Mouse (Mus musculus): ENCODE results near the gene Gapt. TPM values are rescaled to one million over a fixed set of nuclear protein-coding genes. Genes with fewer than 3 reads are reported as not detected.
A peak's percentile ranks its signal among the peaks of the same experiment; 100 is the strongest.
"Not testable (repeated sequence)": the region's sequence is repeated elsewhere in the genome, so short reads cannot be mapped to it uniquely, and the experiment has no call there.

Gene Gapt
- 1.7 and 2.1 TPM in 2 replicates for polyA plus RNA-seq (2015; fragmentation: Nextera tagmentation; extraction: Ambion mirVana)

- Histone ChIP-seq H3K9ac (no peak within 1 kb of the TSS), H3K4me2 (no peak within 1 kb of the TSS), H3K9me3 (replicated peaks) (no peaks in the 10 kb centered on the region), H3K4me1 (replicated peaks) (no peaks in the 10 kb centered on the region), H3K27ac (no peak within 1 kb of the TSS), H3K4me3 (replicated peaks) (no peak within 1 kb of the TSS), H3K36me3 (no peaks in the 10 kb centered on the region), H3K27me3 (no peaks in the 10 kb centered on the region)
- 14% methylated on average over 2 of the region's 2 CpGs for WGBS (ENCODE audit: insufficient replicate concordance)
- no peak for DNase-seq
- ATAC-seq (ENCODE audit: low read depth) = no peak
Measured at GRCm38 (mm10) chr13:110356941-110357340, at the start of gene Gapt. Gene Gapt (minus strand): TSS chr13:110357199.

GRCm38 (mm10) chr13:110406152-110406551, 49.2 kb upstream of the Gapt start:
- Histone ChIP-seq H3K9ac (no peak overlapping the region), H3K27me3 (no peaks in the 10 kb centered on the region), H3K36me3 (no peaks in the 10 kb centered on the region), H3K27ac (no peak overlapping the region), H3K4me2 (no peak overlapping the region), H3K4me3 (replicated peaks) (no peak overlapping the region), H3K9me3 (replicated peaks) (no peaks in the 10 kb centered on the region), H3K4me1 (replicated peaks) (no peaks in the 10 kb centered on the region)
- DNase-seq = no peak
- 68% methylated on average over 5 of the region's 5 CpGs for whole genome bisulfite sequencing (ENCODE audit: insufficient replicate concordance)
- ATAC-seq (ENCODE audit: low read depth) = no peak

GRCm38 (mm10) chr13:110404686-110405085, 47.7 kb upstream of the Gapt start:
- not testable (repeated sequence) for H3K27me3 ChIP-seq; H3K9ac ChIP-seq; H3K27ac ChIP-seq; H3K4me1 ChIP-seq (replicated peaks); H3K9me3 ChIP-seq (replicated peaks); H3K4me2 ChIP-seq; DNase-seq; H3K4me3 ChIP-seq (replicated peaks); ATAC-seq (ENCODE audit: low read depth); H3K36me3 ChIP-seq
- WGBS (ENCODE audit: insufficient replicate concordance) = 68% methylated on average over 5 of the region's 5 CpGs

- Histone ChIP-seq H3K4me1 (replicated peaks) (no peaks in the 10 kb centered on the region), H3K9ac (no peak overlapping the region), H3K9me3 (replicated peaks) (no peaks in the 10 kb centered on the region), H3K27ac (no peak overlapping the region), H3K36me3 (no peaks in the 10 kb centered on the region; the same call in 1 of the 2 replicates), H3K27me3 (no peaks in the 10 kb centered on the region), H3K4me3 (replicated peaks) (no peak overlapping the region), H3K4me2 (no peak overlapping the region)
- ATAC-seq (ENCODE audit: low read depth) (no peak), DNase-seq (no peak)
- WGBS (ENCODE audit: insufficient replicate concordance) = 55% methylated on average over 8 of the region's 8 CpGs
Measured at GRCm38 (mm10) chr13:110404059-110404458, 47.1 kb upstream of the Gapt start.

GRCm38 (mm10) chr13:110401877-110402276, 44.9 kb upstream of the Gapt start:
- Histone ChIP-seq H3K9ac (no peak overlapping the region), H3K27me3 (peaks cover 6% of the 10 kb centered on the region; the same call in 1 of the 2 replicates), H3K4me2 (no peak overlapping the region), H3K4me3 (replicated peaks) (no peak overlapping the region), H3K27ac (no peak overlapping the region), H3K36me3 (no peaks in the 10 kb centered on the region; the same call in 1 of the 2 replicates), H3K4me1 (replicated peaks) (no peaks in the 10 kb centered on the region), H3K9me3 (replicated peaks) (no peaks in the 10 kb centered on the region)
- ATAC-seq (ENCODE audit: low read depth) (no peak), DNase-seq (no peak)
- whole genome bisulfite sequencing (ENCODE audit: insufficient replicate concordance) = 69% methylated on average over 2 of the region's 2 CpGs

GRCm38 (mm10) chr13:110401443-110401842, 44.4 kb upstream of the Gapt start:
- H3K9ac ChIP-seq = no peak overlapping the region
- H3K4me1 ChIP-seq (replicated peaks) = no peaks in the 10 kb centered on the region
- 61% methylated on average over 3 of the region's 3 CpGs for WGBS (ENCODE audit: insufficient replicate concordance)
- no peak for DNase-seq
- peaks cover 9% of the 10 kb centered on the region; the same call in 1 of the 2 replicates for H3K27me3 ChIP-seq
- ATAC-seq (ENCODE audit: low read depth) = no peak
- H3K9me3 ChIP-seq (replicated peaks) = no peaks in the 10 kb centered on the region
- no peak overlapping the region for H3K27ac ChIP-seq
- no peak overlapping the region for H3K4me2 ChIP-seq
- no peaks in the 10 kb centered on the region; the same call in 1 of the 2 replicates for H3K36me3 ChIP-seq
- H3K4me3 ChIP-seq (replicated peaks) = no peak overlapping the region

GRCm38 (mm10) chr13:110398513-110399270, 41.7 kb upstream of the Gapt start:
- H3K4me2 ChIP-seq = no peak overlapping the region
- 60% methylated on average over 24 of the region's 24 CpGs for WGBS (ENCODE audit: insufficient replicate concordance)
- ATAC-seq (ENCODE audit: low read depth) = no peak

GRCm38 (mm10) chr13:110397750-110398149, 40.8 kb upstream of the Gapt start:
- peaks cover 43% of the 10 kb centered on the region for H3K27me3 ChIP-seq

More at GRCm38 (mm10) chr13:110398513-110399270, 41.7 kb upstream of the Gapt start:
- Histone ChIP-seq H3K4me3 (replicated peaks) (no peak overlapping the region), H3K27me3 (peaks cover 37% of the 10 kb centered on the region), H3K27ac (no peak overlapping the region), H3K9ac (no peak overlapping the region), H3K9me3 (replicated peaks) (no peaks in the 10 kb centered on the region), H3K4me1 (replicated peaks) (peaks cover 10% of the 10 kb centered on the region), H3K36me3 (no peaks in the 10 kb centered on the region; the same call in 1 of the 2 replicates)
- DNase-seq = no peak

GRCm38 (mm10) chr13:110395916-110396685, 39.1 kb upstream of the Gapt start:
- Histone ChIP-seq H3K9me3 (replicated peaks) (no peaks in the 10 kb centered on the region), H3K36me3 (no peaks in the 10 kb centered on the region; the same call in 1 of the 2 replicates), H3K4me3 (replicated peaks) (peak overlapping the region; percentile 63), H3K4me2 (peak overlapping the region; percentile 82), H3K4me1 (replicated peaks) (peaks cover 10% of the 10 kb centered on the region), H3K27ac (no peak overlapping the region), H3K9ac (no peak overlapping the region), H3K27me3 (peaks cover 43% of the 10 kb centered on the region)
- ATAC-seq (ENCODE audit: low read depth) (no peak), DNase-seq (no peak)
- 10% methylated on average over 21 of the region's 21 CpGs for WGBS (ENCODE audit: insufficient replicate concordance)

More at GRCm38 (mm10) chr13:110397750-110398149, 40.8 kb upstream of the Gapt start:
- peaks cover 10% of the 10 kb centered on the region for H3K4me1 ChIP-seq (replicated peaks)
- H3K27ac ChIP-seq = no peak overlapping the region
- no peak for ATAC-seq (ENCODE audit: low read depth)
- no peak overlapping the region for H3K9ac ChIP-seq
- H3K36me3 ChIP-seq = no peaks in the 10 kb centered on the region; the same call in 1 of the 2 replicates
- DNase-seq = no peak
- no peak overlapping the region for H3K4me2 ChIP-seq
- H3K9me3 ChIP-seq (replicated peaks) = no peaks in the 10 kb centered on the region
- 0 out of 2 replicates have a peak overlapping the region, but pooled peaks have one; percentile 4 for H3K4me3 ChIP-seq (replicated peaks)
- WGBS (ENCODE audit: insufficient replicate concordance) = 75% methylated on average over 8 of the region's 8 CpGs

GRCm38 (mm10) chr13:110395179-110395794, 38.3 kb upstream of the Gapt start:
- H3K4me3 ChIP-seq (replicated peaks) = peak overlapping the region; percentile 63
- H3K4me1 ChIP-seq (replicated peaks) = peaks cover 10% of the 10 kb centered on the region
- DNase-seq = peak; percentile 7
- H3K9me3 ChIP-seq (replicated peaks) = no peaks in the 10 kb centered on the region
- under 1% methylated on average over 41 of the region's 41 CpGs for WGBS (ENCODE audit: insufficient replicate concordance)
- H3K4me2 ChIP-seq = peak overlapping the region; percentile 82
- ATAC-seq (ENCODE audit: low read depth) = no peak
- peaks cover 43% of the 10 kb centered on the region for H3K27me3 ChIP-seq
- no peak overlapping the region for H3K27ac ChIP-seq
- H3K36me3 ChIP-seq = no peaks in the 10 kb centered on the region; the same call in 1 of the 2 replicates
- peak overlapping the region; percentile 58 for H3K9ac ChIP-seq

All from liver, embryonic 13.5 days (tissue).